8 mouse cellular contexts compared by ENCODE assay signal in the genomic region with DNA sequence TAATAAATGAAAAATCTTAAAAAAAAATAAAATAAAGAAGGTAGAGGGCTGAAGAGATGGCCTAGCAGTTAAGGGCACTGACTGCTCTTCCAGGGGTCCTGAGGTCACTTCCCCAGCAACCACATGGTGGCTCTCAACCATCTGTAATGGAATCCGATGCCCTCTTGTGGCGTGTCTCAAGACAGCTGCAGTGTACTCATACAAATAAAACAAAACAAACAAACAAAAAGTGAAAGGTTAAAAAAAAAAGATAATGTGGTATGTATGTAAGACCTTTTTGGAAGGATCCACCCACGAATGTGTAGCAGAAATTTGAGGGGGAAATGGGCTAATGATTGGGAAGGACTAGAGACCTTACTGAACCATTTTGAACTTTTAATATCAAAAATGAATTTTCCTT. TPM values are rescaled to one million over a fixed set of nuclear protein-coding genes. Genes with fewer than 3 reads are reported as not detected.
DNase-seq lines count a peak whose midpoint lies in the region; ATAC-seq and TF ChIP-seq lines count a peak whose summit lies in the region.

No protein-coding gene starts in this region.

- no peaks in the 10 kb centered on the region for H3K27me3 ChIP-seq in embryonic facial prominence, embryonic 15.5 days
- H3K27me3 ChIP-seq in heart, embryonic 14.5 days (ENCODE audit: control insufficient read depth, insufficient read depth, low read length): no peaks in the 10 kb centered on the region
- no peaks in the 10 kb centered on the region for H3K27me3 ChIP-seq in liver, postnatal 0 days (ENCODE audit: insufficient read depth, low read length)
- H3K27me3 ChIP-seq in neural tube, embryonic 14.5 days (ENCODE audit: control insufficient read depth, insufficient read depth, low read length): no peaks in the 10 kb centered on the region

- no peaks in the 10 kb centered on the region; the same call in 1 of the 2 replicates for H3K4me1 ChIP-seq in bone marrow, adult 2 months (ENCODE audit: control insufficient read depth, insufficient read depth, low read length)
- H3K4me1 ChIP-seq in embryonic facial prominence, embryonic 15.5 days: peaks cover 4% of the 10 kb centered on the region; the same call in 1 of the 2 replicates
- H3K4me1 ChIP-seq in heart, embryonic 14.5 days (ENCODE audit: control insufficient read depth in 2 of 2, insufficient read depth in 2 of 2, low read length in 2 of 2): no peaks in the 10 kb centered on the region
- H3K4me1 ChIP-seq in liver, postnatal 0 days (ENCODE audit: insufficient read depth): no peaks in the 10 kb centered on the region
- H3K4me1 ChIP-seq in neural tube, embryonic 14.5 days (ENCODE audit: control insufficient read depth, insufficient read depth, low read length): no peaks in the 10 kb centered on the region

- WGBS in bone marrow, adult 2 months: under 1% methylated on average over 3 of the region's 3 CpGs
- WGBS in embryonic facial prominence, embryonic 15.5 days: 2% methylated on average over 3 of the region's 3 CpGs
- WGBS in heart, embryonic 14.5 days: 11% methylated on average over 3 of the region's 3 CpGs
- 5% methylated on average over 3 of the region's 3 CpGs for WGBS in liver, postnatal 0 days (ENCODE audit: insufficient replicate concordance)
- 11% methylated on average over 3 of the region's 3 CpGs for WGBS in neural tube, embryonic 14.5 days

- DNase-seq in CD8-positive naive resting alpha-beta T cell, adult 2 months (ENCODE audit: low read depth in 2 of 2, low spot score in 2 of 2): peak; percentile 7 to 35
- peak; percentile 66 for DNase-seq in kidney, postnatal 14 days
- DNase-seq in liver, postnatal 0 days: peak; percentile 55
- peak; percentile 29 for DNase-seq in testis, postnatal 14 days (ENCODE audit: low spot score)

- TF ChIP-seq POLR2A in bone marrow, adult 2 months (IDR thresholded peaks at IDR 0.05; ENCODE audit: borderline replicate concordance, control insufficient read depth, low read depth, low read length): no peak

- H3K27ac ChIP-seq in bone marrow, adult 2 months (ENCODE audit: control insufficient read depth, insufficient read depth, low read depth, low read length, poor library complexity): no peak overlapping the region
- peak overlapping the region; percentile 71 for H3K27ac ChIP-seq in embryonic facial prominence, embryonic 15.5 days (replicated peaks)
- H3K27ac ChIP-seq in heart, embryonic 14.5 days (replicated peaks in 1 of 2; ENCODE audit: control insufficient read depth in 1 of 2, insufficient read depth in 1 of 2, low read depth in 2 of 2, low read length in 2 of 2): no peak overlapping the region
- H3K27ac ChIP-seq in liver, postnatal 0 days (ENCODE audit: low read depth): peak overlapping the region; percentile 60; the same call in 1 of the 2 replicates
- no peak overlapping the region for H3K27ac ChIP-seq in neural tube, embryonic 14.5 days (ENCODE audit: low read depth, low read length)

- no peak overlapping the region for H3K4me3 ChIP-seq in bone marrow, adult 2 months (replicated peaks; ENCODE audit: control insufficient read depth, low read depth, low read length)
- peak overlapping the region; percentile 54 for H3K4me3 ChIP-seq in embryonic facial prominence, embryonic 15.5 days (replicated peaks)
- peak overlapping the region; percentile 49 to 54; a peak in 3 of 4 replicates for H3K4me3 ChIP-seq in heart, embryonic 14.5 days (ENCODE audit: control insufficient read depth in 1 of 2, insufficient read depth in 1 of 2, low read depth in 1 of 2, low read length in 2 of 2)
- peak overlapping the region; percentile 55 for H3K4me3 ChIP-seq in liver, postnatal 0 days (ENCODE audit: low read depth, low read length)
- peak overlapping the region; percentile 33 for H3K4me3 ChIP-seq in neural tube, embryonic 14.5 days (ENCODE audit: low read depth, low read length)

- H3K9me3 ChIP-seq in embryonic facial prominence, embryonic 15.5 days (replicated peaks): no peaks in the 10 kb centered on the region
- 0 out of 2 replicates have a peak, but pooled peaks cover 4% of the 10 kb centered on the region for H3K9me3 ChIP-seq in heart, embryonic 14.5 days (ENCODE audit: control insufficient read depth, low read length)
- H3K9me3 ChIP-seq in liver, postnatal 0 days (ENCODE audit: low read length): no peaks in the 10 kb centered on the region
- no peaks in the 10 kb centered on the region for H3K9me3 ChIP-seq in neural tube, embryonic 14.5 days (ENCODE audit: control insufficient read depth, low read length)

- no peak for ATAC-seq in embryonic facial prominence, embryonic 15.5 days (ENCODE audit: insufficient number of reproducible peaks, low FRiP score, low TSS enrichment, low read depth)
- ATAC-seq in heart, embryonic 14.5 days (ENCODE audit: insufficient number of reproducible peaks, insufficient read depth, low FRiP score, low read depth): peak; percentile 57; the same call in 1 of the 2 replicates
- peak; percentile 77 for ATAC-seq in liver, postnatal 0 days
- peak; percentile 74 for ATAC-seq in neural tube, embryonic 14.5 days (ENCODE audit: low read depth)

- no peak for TF ChIP-seq EP300 in liver, postnatal 0 days (IDR thresholded peaks at IDR 0.05; ENCODE audit: low read depth)

- no peak overlapping the region for H3K9ac ChIP-seq in embryonic facial prominence, embryonic 15.5 days
- H3K9ac ChIP-seq in heart, embryonic 14.5 days (ENCODE audit: low read length): peak overlapping the region; percentile 62; the same call in 1 of the 2 replicates
- 0 out of 2 replicates have a peak overlapping the region, but pooled peaks have one; percentile 6 for H3K9ac ChIP-seq in liver, postnatal 0 days (replicated peaks)
- H3K9ac ChIP-seq in neural tube, embryonic 14.5 days (replicated peaks; ENCODE audit: low read depth, low read length): no peak overlapping the region

- peak; percentile 54; the same call in 1 of the 2 replicates for TF ChIP-seq CTCF in bone marrow, adult 2 months (IDR thresholded peaks at IDR 0.05; ENCODE audit: control insufficient read depth, insufficient read depth, low read length)
- TF ChIP-seq CTCF in liver, postnatal 0 days (IDR thresholded peaks at IDR 0.05; ENCODE audit: low read depth): peak; percentile 81

- 0 out of 2 replicates have a peak, but pooled peaks cover 4% of the 10 kb centered on the region for H3K36me3 ChIP-seq in embryonic facial prominence, embryonic 15.5 days
- peaks cover 17% of the 10 kb centered on the region for H3K36me3 ChIP-seq in heart, embryonic 14.5 days (ENCODE audit: control insufficient read depth, insufficient read depth, low read length)
- H3K36me3 ChIP-seq in liver, postnatal 0 days (replicated peaks; ENCODE audit: insufficient read depth, low read length): no peaks in the 10 kb centered on the region
- H3K36me3 ChIP-seq in neural tube, embryonic 14.5 days (ENCODE audit: control insufficient read depth, insufficient read depth, low read length): no peaks in the 10 kb centered on the region

- H3K4me2 ChIP-seq in embryonic facial prominence, embryonic 15.5 days (replicated peaks): peak overlapping the region; percentile 76
- H3K4me2 ChIP-seq in heart, embryonic 14.5 days (ENCODE audit: low read length): peak overlapping the region; percentile 76
- peak overlapping the region; percentile 73 for H3K4me2 ChIP-seq in liver, postnatal 0 days (ENCODE audit: low read depth, low read length)
- peak overlapping the region; percentile 69 for H3K4me2 ChIP-seq in neural tube, embryonic 14.5 days (ENCODE audit: low read depth, low read length)

RNA-seq across cellular contexts. Expression of a gene that starts 0.5 kb away (rescaled TPM):
- 7.2 TPM in 1 of 2 replicates, not detected in the other for polyA plus RNA-seq in bone marrow, adult 2 months (2011; ENCODE audit: insufficient read depth, insufficient read length, low replicate concordance, missing spikeins)
- polyA plus RNA-seq in embryonic facial prominence, embryonic 15.5 days (2015; fragmentation: Nextera tagmentation; extraction: Ambion mirVana): 0.28 TPM in 2 replicates
- 0.28 TPM in 1 of 2 replicates, not detected in the other for polyA plus RNA-seq in heart, embryonic 14.5 days (2014; fragmentation: Nextera tagmentation; extraction: Ambion mirVana)
- polyA plus RNA-seq in liver, postnatal 0 days (2015; fragmentation: Nextera tagmentation; extraction: Ambion mirVana): 0.12 TPM in 1 of 2 replicates, not detected in the other
- 0.22 and 0.47 TPM in 2 replicates for polyA plus RNA-seq in neural tube, embryonic 14.5 days (2014; fragmentation: Nextera tagmentation; extraction: Ambion mirVana)

RNA-seq across cellular contexts. Expression of a gene that starts 47.3 kb away (rescaled TPM):
- 1.8 and 5.2 TPM in 2 replicates for polyA plus RNA-seq in bone marrow, adult 2 months (2011; ENCODE audit: insufficient read depth, insufficient read length, low replicate concordance, missing spikeins)
- 10.3 and 10.5 TPM in 2 replicates for polyA plus RNA-seq in embryonic facial prominence, embryonic 15.5 days (2015; fragmentation: Nextera tagmentation; extraction: Ambion mirVana)
- 10.5 and 10.8 TPM in 2 replicates for polyA plus RNA-seq in heart, embryonic 14.5 days (2014; fragmentation: Nextera tagmentation; extraction: Ambion mirVana)
- 1.1 and 1.3 TPM in 2 replicates for polyA plus RNA-seq in liver, postnatal 0 days (2015; fragmentation: Nextera tagmentation; extraction: Ambion mirVana)
- polyA plus RNA-seq in neural tube, embryonic 14.5 days (2014; fragmentation: Nextera tagmentation; extraction: Ambion mirVana): 13.7 and 16.8 TPM in 2 replicates

RNA-seq across cellular contexts. Expression of a gene that starts 57.7 kb away (rescaled TPM):
- polyA plus RNA-seq in bone marrow, adult 2 months (2011; ENCODE audit: insufficient read depth, insufficient read length, low replicate concordance, missing spikeins): 0.77 TPM in 1 of 2 replicates, not detected in the other
- 0.07 and 0.09 TPM in 2 replicates for polyA plus RNA-seq in embryonic facial prominence, embryonic 15.5 days (2015; fragmentation: Nextera tagmentation; extraction: Ambion mirVana)
- polyA plus RNA-seq in heart, embryonic 14.5 days (2014; fragmentation: Nextera tagmentation; extraction: Ambion mirVana): 0.27 and 0.35 TPM in 2 replicates
- polyA plus RNA-seq in liver, postnatal 0 days (2015; fragmentation: Nextera tagmentation; extraction: Ambion mirVana): not detected in 2 replicates
- 2.5 and 4.6 TPM in 2 replicates for polyA plus RNA-seq in neural tube, embryonic 14.5 days (2014; fragmentation: Nextera tagmentation; extraction: Ambion mirVana)

Comparison
In these comparisons a context has a peak if more than half of its experiments do, and no peak if none do; other contexts are left out.
1. H3K27ac ChIP-seq: peak in embryonic facial prominence, embryonic 15.5 days (single experiment) and liver, postnatal 0 days (single experiment); none in bone marrow, adult 2 months (single experiment), heart, embryonic 14.5 days (0 of 2) and neural tube, embryonic 14.5 days (single experiment).
2. H3K9ac ChIP-seq: peak in heart, embryonic 14.5 days (single experiment) and liver, postnatal 0 days (single experiment); none in embryonic facial prominence, embryonic 15.5 days (single experiment) and neural tube, embryonic 14.5 days (single experiment).
3. Peak in every context shown above with its lines, with median percentiles within 50 percentile points of each other: DNase-seq and H3K4me2 ChIP-seq.